Mouse (Mus musculus): ENCODE results near the gene Cep164.

DNA sequence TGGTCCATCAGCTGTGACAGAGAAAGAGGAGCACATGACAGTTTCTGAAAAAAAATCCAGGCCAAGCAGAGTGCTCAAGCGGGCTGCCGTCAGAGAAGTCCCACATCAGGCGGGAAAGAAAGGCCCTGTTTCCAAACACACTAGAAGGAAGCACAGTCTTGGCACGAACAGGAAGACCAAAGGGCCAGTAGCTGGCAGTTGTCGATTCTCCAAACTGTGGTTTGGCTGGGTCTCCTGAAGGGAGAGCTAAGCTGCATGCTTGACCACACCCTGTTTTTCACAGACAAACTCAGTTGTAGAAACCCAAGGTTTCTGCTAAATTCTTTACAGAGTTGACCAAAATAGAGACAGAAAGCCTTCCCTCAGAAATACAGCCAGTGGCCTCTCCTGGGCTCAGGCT lies 32.8 kb downstream of the Cep164 start:
- TF ChIP-seq CTCF (IDR thresholded peaks at IDR 0.05; ENCODE audit: low read depth): no peak
- no peak for TF ChIP-seq EP300 (IDR thresholded peaks at IDR 0.05; ENCODE audit: low read depth)
